Mouse (Mus musculus): ENCODE measurements around the gene Tcf12. TPM values are rescaled to one million over a fixed set of nuclear protein-coding genes. Genes with fewer than 3 reads are reported as not detected.

Gene Tcf12
- 10 to 100 TPM; 50.1 to 68.1 TPM for total RNA-seq (2021)

GRCm38 (mm10) chr9:72111622-72112550, at the start of gene Tcf12:
Gene Tcf12, minus strand, starts transcription at chr9:72111871.
- peak; percentile 65 to 79 for DNase-seq (ENCODE audit: extremely low spot score in 1 of 2, low spot score in 1 of 2)

DNA sequence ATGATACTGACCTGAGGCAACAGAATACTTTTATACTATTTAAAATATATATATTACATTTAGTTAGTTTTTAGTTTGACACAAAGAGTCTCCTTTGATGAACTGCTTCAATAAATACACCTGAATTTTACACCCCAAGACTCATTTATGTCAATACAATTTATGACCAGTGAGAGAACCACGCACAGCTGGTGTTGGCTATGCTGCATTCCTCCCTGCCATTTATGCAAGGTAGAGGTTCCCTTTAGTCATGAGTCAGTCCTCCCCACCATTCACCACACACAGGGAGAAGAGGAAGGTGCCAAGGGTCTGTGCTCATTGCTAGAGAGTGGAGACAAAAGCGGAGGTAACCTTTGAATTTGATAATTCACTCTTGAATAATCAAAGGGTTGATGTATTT, 46.7 kb upstream of the Tcf12 start:
- no peak for DNase-seq (ENCODE audit: extremely low spot score in 1 of 2, low spot score in 1 of 2)

DNA sequence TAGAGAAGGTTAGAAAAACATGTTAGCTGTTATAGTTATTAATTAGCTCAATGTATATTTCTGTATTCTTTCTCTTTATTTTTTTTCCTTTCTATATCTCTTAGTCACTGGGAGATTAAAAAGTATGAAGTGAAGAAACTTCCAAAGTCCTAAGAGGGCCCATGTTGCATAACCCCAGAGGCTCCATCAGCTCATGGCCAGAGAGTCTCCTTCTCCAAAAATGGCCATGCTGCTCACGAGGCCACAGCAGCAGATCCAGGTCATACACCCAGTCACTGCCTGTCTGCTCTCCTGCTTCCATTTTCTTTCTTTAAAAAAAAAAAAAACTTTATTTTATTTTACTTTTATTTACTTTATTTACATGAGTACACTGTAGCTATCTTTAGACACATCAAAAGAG, 45.4 kb upstream of the Tcf12 start:
- no peak for DNase-seq (ENCODE audit: extremely low spot score in 1 of 2, low spot score in 1 of 2)

DNA sequence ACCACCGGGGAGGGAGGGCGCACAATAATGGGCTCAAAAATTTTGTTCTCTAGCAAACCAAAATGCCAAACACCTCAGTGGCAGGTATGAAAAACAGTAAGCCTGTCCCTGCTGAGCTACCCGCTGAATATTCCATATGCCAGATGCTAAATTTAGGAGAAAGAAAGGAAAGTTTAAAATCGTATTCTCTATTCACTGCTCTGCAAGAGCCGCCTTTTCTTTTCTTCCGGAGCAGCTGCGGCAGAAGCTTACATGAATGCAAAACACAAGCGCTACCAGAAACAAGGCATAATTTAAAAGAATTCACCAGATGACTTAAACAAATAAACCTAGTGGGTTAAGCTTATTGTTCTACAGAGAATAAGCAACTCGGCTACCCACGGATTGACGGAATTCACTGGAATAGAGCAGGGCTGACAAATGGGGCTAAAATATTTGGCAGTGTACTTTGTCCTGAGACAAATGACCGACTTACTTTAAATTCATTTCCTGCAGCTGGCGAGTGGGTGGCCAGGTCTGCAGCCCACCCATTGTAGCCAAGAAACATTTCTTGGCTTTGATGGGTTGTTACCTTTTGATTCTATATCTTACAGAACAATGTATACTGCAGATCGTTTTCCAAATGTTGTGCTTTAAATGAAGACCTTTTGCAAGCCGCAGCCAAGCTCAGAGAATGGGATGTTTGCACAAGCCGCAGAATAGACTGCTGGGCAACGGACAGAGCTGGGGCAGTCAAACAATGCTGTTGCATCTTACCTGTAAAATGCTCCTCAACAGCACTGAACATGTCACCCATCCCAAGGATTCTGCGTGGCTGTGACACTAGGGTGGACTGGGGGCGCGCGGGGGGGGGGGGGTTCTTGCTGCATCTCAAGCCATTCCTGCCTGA, 43.8 kb upstream of the Tcf12 start:
- no peak for DNase-seq (ENCODE audit: extremely low spot score in 1 of 2, low spot score in 1 of 2)

DNA sequence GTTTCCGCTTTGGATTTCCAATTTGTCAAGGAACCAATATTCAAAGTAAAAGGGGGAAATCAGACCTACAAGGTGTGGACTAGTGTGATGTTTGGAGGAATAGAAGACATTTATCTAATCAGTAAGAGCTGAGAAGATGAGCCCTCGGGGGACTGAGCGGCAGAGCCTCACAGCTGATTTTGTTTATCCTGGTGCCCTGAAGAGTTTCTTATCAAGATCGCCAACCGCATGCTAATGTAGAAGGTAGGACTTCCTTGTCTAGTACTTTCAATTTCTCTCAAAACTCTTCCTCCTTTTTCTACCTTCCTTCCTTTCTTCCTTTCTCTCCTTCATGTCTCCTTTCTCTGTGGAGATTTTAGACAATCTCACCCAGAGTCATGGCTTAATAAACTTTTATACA, 32.5 kb upstream of the Tcf12 start:
- no peak for DNase-seq (ENCODE audit: extremely low spot score in 1 of 2, low spot score in 1 of 2)

DNA sequence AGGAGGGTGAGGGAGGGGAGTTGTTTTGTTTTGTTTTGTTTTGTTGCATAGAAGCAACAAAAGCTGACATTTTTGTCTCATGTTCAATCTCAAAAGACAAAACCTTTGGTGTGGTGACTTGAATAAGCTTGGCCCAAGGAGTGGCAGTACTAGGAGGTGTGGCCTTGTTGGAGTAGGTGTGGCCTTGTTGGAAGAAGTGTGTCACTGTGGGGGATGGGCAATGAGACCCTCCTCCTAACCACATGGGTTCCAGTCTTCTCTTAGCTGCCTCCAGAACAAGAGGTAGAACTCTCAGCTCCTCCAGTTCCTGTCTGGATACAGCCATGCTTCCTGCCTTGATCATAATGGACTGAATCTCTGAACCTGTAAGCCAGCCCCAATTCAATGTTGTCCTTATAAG, 26.2 kb upstream of the Tcf12 start:
- no peak for DNase-seq (ENCODE audit: extremely low spot score in 1 of 2, low spot score in 1 of 2)

- no peak for DNase-seq (ENCODE audit: extremely low spot score in 1 of 2, low spot score in 1 of 2)
Observed at GRCm38 (mm10) chr9:72133772-72134245, 22.1 kb upstream of the Tcf12 start.

DNA sequence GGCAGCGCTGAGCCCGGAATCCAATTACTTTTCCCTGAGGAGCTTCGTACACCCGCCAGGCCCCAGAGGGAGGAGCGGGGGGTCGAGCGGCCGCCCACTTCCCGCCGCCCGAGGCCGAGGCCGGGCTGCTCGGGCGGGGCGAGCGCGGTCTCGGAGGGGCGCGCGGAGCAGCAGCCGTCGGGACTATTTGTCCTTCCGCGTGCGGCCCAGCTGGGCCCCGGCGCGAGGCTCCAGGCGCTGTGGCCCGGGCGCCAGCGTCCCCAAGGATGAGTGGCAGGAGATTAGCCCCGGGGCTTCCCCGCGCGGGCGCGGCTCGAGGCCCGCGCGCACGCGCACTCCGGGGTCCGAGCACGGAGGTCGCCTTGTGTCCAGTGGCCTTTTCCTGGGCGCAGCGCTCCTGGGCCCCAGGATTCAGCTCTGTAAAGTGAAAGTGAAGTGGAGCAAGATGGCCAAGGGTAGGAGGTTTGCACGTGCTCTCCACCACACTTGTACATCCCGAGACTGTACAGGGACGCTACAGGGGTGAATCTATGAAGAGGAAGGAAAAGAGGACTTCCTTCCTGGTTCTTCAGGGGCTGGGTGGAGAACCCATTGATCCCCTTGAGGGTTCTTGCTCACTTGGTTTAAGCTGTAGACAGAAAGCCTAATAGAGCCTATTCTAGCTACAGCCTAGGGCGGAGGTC, 21.6 kb upstream of the Tcf12 start:
- peak; percentile 68 to 84 for DNase-seq (ENCODE audit: extremely low spot score in 1 of 2, low spot score in 1 of 2)

DNA sequence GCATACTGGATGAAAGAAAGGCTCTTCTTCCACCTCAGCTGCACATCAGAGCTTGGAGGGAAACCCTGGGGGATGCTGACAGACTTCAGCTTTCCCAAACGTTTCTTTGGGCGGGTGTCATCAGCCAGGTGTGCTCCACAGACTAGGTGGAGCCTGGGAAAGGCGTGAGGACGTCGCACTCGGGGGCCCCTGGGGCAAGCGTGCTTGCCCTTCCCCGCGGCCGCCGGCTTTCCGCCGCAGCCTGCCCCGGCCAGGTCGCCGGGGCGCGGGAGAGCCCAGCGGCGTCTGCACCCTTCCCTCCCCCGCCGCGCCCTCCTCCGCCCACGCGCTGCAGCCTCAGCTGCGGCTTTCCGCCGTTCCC, 21.0 kb upstream of the Tcf12 start:
- DNase-seq (ENCODE audit: extremely low spot score in 1 of 2, low spot score in 1 of 2) = no peak

DNA sequence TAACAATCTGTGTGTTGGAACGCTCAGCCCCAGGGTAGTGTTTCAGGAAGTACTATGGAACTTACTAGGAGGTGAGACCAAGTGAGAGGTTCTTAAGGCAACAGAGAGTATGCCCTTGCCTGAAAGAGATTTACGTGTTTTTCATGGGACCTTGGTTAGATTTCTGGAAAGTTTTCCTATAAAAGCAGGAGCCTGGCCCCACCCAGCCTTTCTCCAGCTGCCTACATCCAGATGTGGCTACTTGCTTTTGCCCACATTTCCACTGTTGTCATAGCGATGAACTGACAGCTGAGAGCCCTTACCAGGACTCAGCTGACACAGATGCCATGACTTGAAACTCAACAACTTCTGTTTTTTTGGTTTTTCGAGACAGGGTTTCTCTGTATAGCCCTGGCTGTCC, 18.2 kb upstream of the Tcf12 start:
- DNase-seq (ENCODE audit: extremely low spot score in 1 of 2, low spot score in 1 of 2) = no peak

- DNase-seq (ENCODE audit: extremely low spot score in 1 of 2, low spot score in 1 of 2) = no peak
Observed at GRCm38 (mm10) chr9:72125442-72125841, 13.8 kb upstream of the Tcf12 start.

DNA sequence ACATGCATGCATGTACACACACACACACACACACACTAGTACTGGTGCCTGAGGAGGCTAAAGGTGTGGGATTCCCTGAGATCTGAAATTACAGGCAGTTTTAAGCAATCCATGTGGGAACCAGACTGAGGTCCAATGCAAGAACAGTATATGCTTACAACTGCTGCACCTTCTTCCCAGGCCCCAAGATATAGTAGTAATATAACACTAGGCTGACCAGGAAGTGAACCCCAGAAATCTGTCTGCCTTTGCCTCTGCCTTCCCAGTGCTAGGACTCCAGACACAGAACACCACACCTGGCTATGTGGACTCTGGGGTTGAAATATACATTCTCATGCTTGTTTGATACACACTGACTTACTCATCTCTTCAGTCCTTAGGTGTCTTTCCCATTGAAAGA, 6.8 kb upstream of the Tcf12 start:
- DNase-seq (ENCODE audit: extremely low spot score in 1 of 2, low spot score in 1 of 2) = no peak

DNA sequence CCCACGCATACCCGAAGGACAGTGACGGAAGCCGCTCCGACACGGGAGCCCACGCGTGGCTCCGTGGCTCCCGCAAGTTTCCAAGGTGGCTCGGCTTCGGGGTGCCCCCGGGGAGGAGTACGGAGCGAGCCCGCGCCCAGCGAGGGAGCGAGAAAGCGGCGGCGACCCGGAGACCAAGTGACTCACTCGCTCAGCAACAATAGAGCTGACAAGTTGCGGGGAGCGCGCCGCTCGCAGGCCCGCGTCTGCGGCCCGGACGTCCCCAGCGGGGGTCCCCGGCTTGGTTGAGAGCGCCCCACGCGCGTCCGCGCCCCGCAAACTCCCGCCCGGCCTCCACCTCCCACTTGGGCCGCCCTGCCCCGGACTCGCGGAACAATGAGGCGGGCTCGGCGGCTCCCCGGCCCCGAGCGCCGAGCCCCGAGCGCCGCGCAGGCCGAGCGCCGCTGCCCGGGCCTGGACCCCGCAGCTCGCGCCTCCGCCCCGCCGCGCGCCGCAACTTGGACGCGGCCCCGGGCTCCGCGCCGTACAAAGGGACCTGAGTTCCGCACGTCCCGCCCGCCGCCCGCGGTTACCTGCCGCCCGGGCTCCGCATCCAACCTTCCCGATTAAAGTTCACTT, 558 bp downstream of the Tcf12 start:
- DNase-seq (ENCODE audit: extremely low spot score in 1 of 2, low spot score in 1 of 2) = peak; percentile 39 to 66

DNA sequence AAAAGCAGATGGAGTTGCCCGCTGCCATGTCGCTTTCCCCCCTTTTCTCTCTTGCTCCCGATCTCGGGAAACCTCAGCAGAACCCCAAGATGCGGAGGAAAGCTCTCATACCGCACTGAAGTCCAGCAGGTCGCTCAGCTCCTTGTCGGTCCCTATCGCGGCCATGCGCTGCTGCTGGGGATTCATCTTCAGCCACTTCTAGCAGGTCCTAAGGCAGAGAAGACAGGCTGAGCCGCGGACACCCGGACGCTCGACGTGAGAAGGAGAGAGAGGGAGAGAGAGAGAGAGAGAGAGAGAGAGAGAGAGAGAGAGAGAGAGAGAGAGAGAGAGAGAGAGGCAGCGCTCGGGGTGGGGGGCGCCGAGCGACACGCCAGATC, 1.1 kb downstream of the Tcf12 start:
- DNase-seq (ENCODE audit: extremely low spot score in 1 of 2, low spot score in 1 of 2) = peak in 1 of 2 experiments; percentile 16

DNA sequence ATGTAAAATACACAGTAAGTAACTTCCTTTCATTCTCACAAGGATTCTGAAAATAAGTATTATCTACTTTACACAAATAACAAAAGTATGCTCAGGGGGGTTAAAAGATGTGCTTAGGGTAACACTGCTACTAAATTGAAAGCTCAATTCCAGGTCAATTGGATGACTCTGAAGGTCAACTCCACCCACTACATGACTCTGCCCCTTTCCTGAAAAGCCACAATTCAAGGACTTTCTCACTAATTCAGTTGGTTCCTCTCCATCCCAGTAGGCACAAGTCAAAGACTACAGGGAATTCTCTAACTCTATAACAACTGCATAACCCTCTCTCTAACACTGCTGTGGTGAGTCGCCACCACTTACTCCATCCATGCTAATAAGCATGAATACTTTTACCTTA, 8.2 kb downstream of the Tcf12 start:
- DNase-seq (ENCODE audit: extremely low spot score in 1 of 2, low spot score in 1 of 2) = no peak

DNA sequence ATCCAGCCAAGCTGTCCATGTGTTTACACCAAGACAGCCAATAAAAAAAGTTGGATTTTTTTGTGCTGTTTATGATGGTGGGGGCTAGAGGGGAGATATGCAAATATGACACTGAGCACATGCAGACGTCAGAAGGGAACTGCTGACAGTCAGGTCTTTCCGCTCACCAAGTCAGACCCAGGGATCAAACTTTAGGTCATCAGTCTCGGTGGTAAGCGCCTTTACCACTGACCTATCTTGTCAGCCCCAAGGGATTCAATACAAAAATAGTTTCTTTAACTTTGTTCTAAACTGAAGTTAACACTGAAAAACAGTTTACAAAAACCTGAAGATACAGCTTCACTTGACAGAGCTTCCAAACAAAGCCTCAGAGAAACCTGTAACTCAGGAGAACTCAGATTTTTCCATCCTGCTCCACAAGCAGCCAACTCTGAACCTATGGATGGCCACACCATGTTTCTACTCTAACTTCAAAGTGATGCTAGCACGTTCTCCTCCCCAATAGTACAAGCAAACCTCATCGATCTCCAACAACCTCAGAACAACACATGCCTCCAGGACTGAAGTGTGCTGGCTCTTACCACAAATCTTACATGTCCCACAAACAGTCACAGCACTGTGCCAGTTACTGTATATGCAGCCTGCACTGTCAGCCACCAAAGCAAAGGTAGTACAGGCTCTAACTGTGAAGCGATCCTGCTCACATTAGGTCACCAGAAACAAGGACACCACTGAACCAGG, 11.6 kb downstream of the Tcf12 start:
- DNase-seq (ENCODE audit: extremely low spot score in 1 of 2, low spot score in 1 of 2) = no peak

DNA sequence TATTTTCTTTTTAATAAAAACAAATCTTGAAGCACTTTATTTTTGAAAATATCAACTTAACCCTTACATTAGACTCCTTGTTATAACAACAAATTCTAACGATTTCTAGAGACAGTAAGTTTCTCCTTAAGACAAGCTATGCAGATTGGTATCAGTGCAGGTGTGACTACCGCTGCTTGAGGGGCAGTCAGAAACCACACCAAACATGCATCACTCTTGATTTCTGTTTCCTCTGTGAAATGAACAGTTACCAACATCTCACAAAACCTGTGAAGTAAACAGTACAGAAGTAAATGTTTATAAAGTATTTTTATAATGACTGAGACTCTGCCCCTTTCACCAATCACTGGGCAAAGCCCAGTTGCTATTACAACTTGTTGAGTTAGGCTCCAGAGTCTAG, 13.6 kb downstream of the Tcf12 start:
- DNase-seq (ENCODE audit: extremely low spot score in 1 of 2, low spot score in 1 of 2) = no peak

- no peak for DNase-seq (ENCODE audit: extremely low spot score in 1 of 2, low spot score in 1 of 2)
Observed at GRCm38 (mm10) chr9:72097083-72097482, 14.6 kb downstream of the Tcf12 start.

DNA sequence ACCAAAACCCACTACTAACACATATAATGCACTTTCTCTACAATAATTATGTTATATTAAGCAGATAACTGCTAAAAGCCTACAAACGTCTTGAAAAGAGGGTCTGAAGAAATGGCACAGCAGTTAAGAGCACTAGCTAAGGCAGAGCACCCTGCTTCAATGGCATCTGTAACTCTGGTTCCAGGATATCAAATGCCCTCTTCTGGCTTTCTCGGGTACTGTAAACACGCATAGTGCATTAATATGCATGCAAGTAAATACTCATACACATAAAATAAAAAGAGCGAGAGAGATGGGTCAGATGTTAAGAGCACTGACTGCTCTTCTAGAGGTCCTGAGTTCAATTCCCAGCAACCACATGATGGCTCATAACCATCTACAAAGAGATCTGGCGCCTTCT, 17.0 kb downstream of the Tcf12 start:
- no peak for DNase-seq (ENCODE audit: extremely low spot score in 1 of 2, low spot score in 1 of 2)

- DNase-seq (ENCODE audit: extremely low spot score in 1 of 2, low spot score in 1 of 2) = no peak
Observed at GRCm38 (mm10) chr9:72092191-72092590, 19.5 kb downstream of the Tcf12 start.
